Comparison of ENCODE assay signal across 15 mouse cellular contexts in the genomic region with DNA sequence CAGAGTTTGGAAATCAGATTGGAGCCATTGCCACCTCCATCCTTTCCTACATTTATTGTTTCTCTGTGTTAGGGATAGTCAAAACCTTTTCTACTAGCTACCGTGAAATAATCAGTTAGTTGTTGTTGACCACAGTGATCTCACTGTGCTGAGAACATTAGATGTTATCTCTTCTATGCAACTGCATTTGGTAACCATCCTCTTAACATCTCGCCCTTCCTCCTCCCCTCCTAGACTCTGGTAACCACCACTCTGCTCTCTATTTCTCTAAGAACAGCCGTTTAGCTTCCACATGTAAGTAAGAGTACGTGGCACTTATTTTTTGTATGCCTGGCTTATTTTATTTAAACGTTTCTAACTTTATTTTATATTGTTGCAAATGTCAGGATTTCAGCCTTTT.
"Had no signal": no experiment of that assay in that cellular context is flagged by ENCODE, and none has a peak within 500 bp of the region (broad histone marks: within the 10 kb centered on the region; RNA-seq: fewer than 3 reads in every experiment).

No protein-coding gene starts in this region.

- ATAC-seq: hindbrain, embryonic 16.5 days; intestine, embryonic 15.5 days; intestine, postnatal 0 days had no signal

- DNase-seq: gastrocnemius, postnatal 14 days; heart, adult 18-20 months; heart, postnatal 10 days; heart, postnatal 4 days; kidney, adult 18-20 months; kidney, adult 8-10 months; kidney, postnatal 10 days; kidney, postnatal 25 days; kidney, postnatal 4 days; layer of hippocampus, postnatal 36 days; liver; liver, embryonic 13.5 days had no signal
